In genomic region chr1:164458621-164459051, GRCm38 (mm10) we compare ENCODE assay signal across 9 mouse cellular contexts. TPM values are rescaled to one million over a fixed set of nuclear protein-coding genes. Genes with fewer than 3 reads are reported as not detected.
DNase-seq lines count a peak whose midpoint lies in the region; ATAC-seq and TF ChIP-seq lines count a peak whose summit lies in the region.
"Had no signal": no experiment of that assay in that cellular context is flagged by ENCODE, and none has a peak within 500 bp of the region (broad histone marks: within the 10 kb centered on the region; RNA-seq: fewer than 3 reads in every experiment).

No protein-coding gene starts in this region.

- peak; percentile 57 to 63 for DNase-seq in left cerebral cortex, postnatal 14 days (ENCODE audit: low spot score in 2 of 2)
- no peak for DNase-seq in left cerebral cortex, adult 8-10 months (ENCODE audit: low spot score in 2 of 2)
- DNase-seq in kidney, postnatal 0 days (ENCODE audit: low spot score), result peak; percentile 68
- DNase-seq in lung, postnatal 14 days, result peak; percentile 66
- peak; percentile 58 for DNase-seq in skeletal muscle tissue, adult 2 months (ENCODE audit: low read depth, low spot score)
- DNase-seq in thymus, postnatal 10 days (ENCODE audit: low spot score in 2 of 2), result no peak

- no peaks in the 10 kb centered on the region for H3K9me3 ChIP-seq in embryonic facial prominence, embryonic 12.5 days
- H3K9me3 ChIP-seq in heart, embryonic 15.5 days (replicated peaks), result no peaks in the 10 kb centered on the region
- H3K9me3 ChIP-seq in kidney, postnatal 0 days (replicated peaks; ENCODE audit: low read length), result no peaks in the 10 kb centered on the region

- H3K27ac ChIP-seq in embryonic facial prominence, embryonic 12.5 days, result no peak overlapping the region
- peak overlapping the region; percentile 98 for H3K27ac ChIP-seq in heart, embryonic 15.5 days
- peak overlapping the region; percentile 91 for H3K27ac ChIP-seq in kidney, postnatal 0 days

- no peak for TF ChIP-seq CTCF in kidney, postnatal 0 days (IDR thresholded peaks at IDR 0.05; ENCODE audit: low read depth)

- intact Hi-C loops in left cerebral cortex, postnatal 14 days (cut with DNase I), result loop anchor here (2.0 to 5.0 kb wide), 4 partner anchors 116 to 659 kb away; no protein-coding TSS in a partner anchor

- H3K4me3 ChIP-seq in embryonic facial prominence, embryonic 12.5 days, result peak overlapping the region; percentile 56
- H3K4me3 ChIP-seq in heart, embryonic 15.5 days, result peak overlapping the region; percentile 71
- H3K4me3 ChIP-seq in kidney, postnatal 0 days (replicated peaks; ENCODE audit: low read depth, low read length), result peak overlapping the region; percentile 73

- peaks cover 17% of the 10 kb centered on the region for H3K4me1 ChIP-seq in embryonic facial prominence, embryonic 12.5 days
- peaks cover 45% of the 10 kb centered on the region for H3K4me1 ChIP-seq in heart, embryonic 15.5 days (replicated peaks)
- H3K4me1 ChIP-seq in kidney, postnatal 0 days (replicated peaks; ENCODE audit: insufficient read depth, low read length), result no peaks in the 10 kb centered on the region

- peaks cover 57% of the 10 kb centered on the region for H3K27me3 ChIP-seq in embryonic facial prominence, embryonic 12.5 days
- peaks cover 9% of the 10 kb centered on the region; the same call in 1 of the 2 replicates for H3K27me3 ChIP-seq in heart, embryonic 15.5 days
- H3K27me3 ChIP-seq in kidney, postnatal 0 days (ENCODE audit: insufficient read depth, low read length), result no peaks in the 10 kb centered on the region
- H3K27me3 ChIP-seq: Patski had no signal

- H3K9ac ChIP-seq in embryonic facial prominence, embryonic 12.5 days, result no peak overlapping the region
- H3K9ac ChIP-seq in heart, embryonic 15.5 days, result peak overlapping the region; percentile 95
- H3K9ac ChIP-seq in kidney, postnatal 0 days (ENCODE audit: low read depth, low read length), result peak overlapping the region; percentile 93

- 2% methylated on average over 22 of the region's 22 CpGs for WGBS in embryonic facial prominence, embryonic 12.5 days
- WGBS in heart, embryonic 15.5 days, result 2% methylated on average over 22 of the region's 22 CpGs
- WGBS in kidney, postnatal 0 days, result 3% methylated on average over 22 of the region's 22 CpGs

- no peak; the same call in none of the 2 replicates for ATAC-seq in embryonic facial prominence, embryonic 12.5 days (ENCODE audit: insufficient number of reproducible peaks, insufficient read depth, low FRiP score, low TSS enrichment)
- ATAC-seq in heart, embryonic 15.5 days (replicated peaks; ENCODE audit: insufficient number of reproducible peaks, insufficient read depth, low FRiP score, low read depth), result peak; percentile 37
- peak; percentile 87 for ATAC-seq in kidney, postnatal 0 days (replicated peaks; ENCODE audit: low FRiP score, low read depth)

- H3K4me2 ChIP-seq in embryonic facial prominence, embryonic 12.5 days (replicated peaks), result peak overlapping the region; percentile 89
- H3K4me2 ChIP-seq in heart, embryonic 15.5 days, result peak overlapping the region; percentile 80
- peak overlapping the region; percentile 69 for H3K4me2 ChIP-seq in kidney, postnatal 0 days (ENCODE audit: low read length)

- H3K36me3 ChIP-seq in embryonic facial prominence, embryonic 12.5 days, result no peaks in the 10 kb centered on the region
- no peaks in the 10 kb centered on the region for H3K36me3 ChIP-seq in heart, embryonic 15.5 days
- no peaks in the 10 kb centered on the region for H3K36me3 ChIP-seq in kidney, postnatal 0 days (ENCODE audit: insufficient read depth, low read length)

RNA-seq across cellular contexts. Expression of gene Atp1b1, which starts 0.5 kb away (rescaled TPM):
- total RNA-seq in left cerebral cortex, postnatal 14 days (2021), result 1,000 to 10,000 TPM; 1,826 to 1,842 TPM
- 1,000 to 10,000 TPM; 1,623 to 1,744 (median 1,693) TPM for total RNA-seq in left cerebral cortex, adult 8-10 months (2022)
- polyA plus RNA-seq in embryonic facial prominence, embryonic 12.5 days (2016; fragmentation: Nextera tagmentation; extraction: Ambion mirVana), result 10.4 and 12.6 TPM in 2 replicates
- 267 and 301 TPM in 2 replicates for polyA plus RNA-seq in heart, embryonic 15.5 days (2015; fragmentation: Nextera tagmentation; extraction: Ambion mirVana)
- 720 and 731 TPM in 2 replicates for polyA plus RNA-seq in kidney, postnatal 0 days (2015; fragmentation: Nextera tagmentation; extraction: Ambion mirVana)

Comparison
In these comparisons a context has a peak if more than half of its experiments do, and no peak if none do; other contexts are left out.
1. DNase-seq: peak in left cerebral cortex, postnatal 14 days (2 of 2), kidney, postnatal 0 days (single experiment), lung, postnatal 14 days (single experiment) and skeletal muscle tissue, adult 2 months (single experiment); none in left cerebral cortex, adult 8-10 months (0 of 2) and thymus, postnatal 10 days (0 of 2).
2. RNA of gene Atp1b1, which starts 0.5 kb away (polyA plus RNA-seq): 720 to 731 TPM in kidney, postnatal 0 days and 267 to 301 TPM in heart, embryonic 15.5 days; 10.4 to 12.6 TPM in embryonic facial prominence, embryonic 12.5 days; every median in the first group is over 10 times any median in the second.
3. Peak in every context shown above with its lines, with median percentiles within 50 percentile points of each other: H3K4me2 ChIP-seq and H3K4me3 ChIP-seq.